Mouse (Mus musculus) myocyte (in vitro differentiated cells): ENCODE results near the gene Dnajc5. TPM values are rescaled to one million over a fixed set of nuclear protein-coding genes. Genes with fewer than 3 reads are reported as not detected.

Source experiments
- H3K27me3 ChIP-seq: one replicate; pipeline ENCODE4 v1.6.1; 2011; ENCODE audit not compliant: control insufficient read depth, insufficient read depth, insufficient read length
- H3K36me3 ChIP-seq: one replicate; pipeline ENCODE4 v1.6.1; 2011; ENCODE audit not compliant: control insufficient read depth, insufficient read depth
- H3K4me2 ChIP-seq: one replicate; pipeline ENCODE4 v1.6.1; 2011; ENCODE audit warnings: low read depth, control low read depth
- H3K4me3 ChIP-seq: one replicate; pipeline ENCODE4 v1.5.1; 2011; ENCODE audit warnings: mild to moderate bottlenecking, control low read depth, moderate library complexity
- H3K79me2 ChIP-seq: one replicate; pipeline ENCODE4 v1.6.1; 2011; ENCODE audit not compliant: control insufficient read depth, insufficient read depth
- H3ac ChIP-seq: one replicate; pipeline ENCODE4 v1.6.1; 2011; ENCODE audit not compliant: control insufficient read depth, insufficient read length
- CEBPB ChIP-seq: IDR thresholded peaks from 2 replicates; pipeline ENCODE4 v1.6.1; 2011; ENCODE audit warnings: mild to moderate bottlenecking, moderate library complexity; ENCODE audit not compliant: poor library complexity, insufficient read depth, severe bottlenecking
- E2F4 ChIP-seq: IDR thresholded peaks from one replicate; pipeline ENCODE4 v1.6.1; 2011; ENCODE audit warnings: mild to moderate bottlenecking, control low read depth, moderate library complexity; ENCODE audit not compliant: insufficient read depth
- MAX ChIP-seq: IDR thresholded peaks from one replicate; pipeline ENCODE4 v1.6.1; 2011; ENCODE audit warnings: low read depth, mild to moderate bottlenecking, control low read depth
- MYOD1 ChIP-seq, 3 experiments: IDR thresholded peaks; one replicate each; pipeline ENCODE4 v1.6.1; 2011; ENCODE audit warnings: control low read depth in 2 of 3, low read depth in 2 of 3, mild to moderate bottlenecking in 2 of 3, moderate library complexity in 1 of 3; ENCODE audit not compliant: insufficient read length in 2 of 3, control insufficient read depth in 1 of 3
- MYOG ChIP-seq, 3 experiments: IDR thresholded peaks; one replicate each; pipeline ENCODE4 v1.6.1; 2011; ENCODE audit warnings: control low read depth in 2 of 3, low read depth in 2 of 3, mild to moderate bottlenecking in 2 of 3; ENCODE audit not compliant: insufficient read length in 2 of 3, control insufficient read depth in 1 of 3, insufficient read depth in 1 of 3
- POLR2A ChIP-seq: IDR thresholded peaks from one replicate; pipeline ENCODE4 v1.6.1; 2011; ENCODE audit warnings: low read depth, mild to moderate bottlenecking, control low read depth, moderate library complexity; ENCODE audit not compliant: insufficient read length
- POLR2AphosphoS2 ChIP-seq: IDR thresholded peaks from one replicate; pipeline ENCODE4 v1.6.1; 2011; ENCODE audit warnings: low read depth, control low read depth; ENCODE audit not compliant: insufficient read length
- REST ChIP-seq: IDR thresholded peaks from one replicate; pipeline ENCODE4 v1.6.1; 2011; ENCODE audit warnings: mild to moderate bottlenecking, control low read depth, moderate library complexity; ENCODE audit not compliant: insufficient read depth, insufficient read length
- SRF ChIP-seq: IDR thresholded peaks from one replicate; pipeline ENCODE4 v1.6.1; 2011; ENCODE audit warnings: low read depth; ENCODE audit not compliant: control insufficient read depth, insufficient read length
- TCF12 ChIP-seq: IDR thresholded peaks from one replicate; pipeline ENCODE4 v1.6.1; 2011; ENCODE audit warnings: mild to moderate bottlenecking, control low read depth; ENCODE audit not compliant: poor library complexity, insufficient read depth, severe bottlenecking
- TCF3 ChIP-seq: IDR thresholded peaks from one replicate; pipeline ENCODE4 v1.6.1; 2011; ENCODE audit warnings: low read depth, control low read depth; ENCODE audit not compliant: insufficient read length
- USF1 ChIP-seq: IDR thresholded peaks from one replicate; pipeline ENCODE4 v1.6.1; 2011; ENCODE audit warnings: low read depth, mild to moderate bottlenecking, control low read depth, moderate library complexity
- polyA plus RNA-seq: library from polyadenylated mRNA; unstranded; fragments of >200 nt; fragmentation: generic; extraction: Trizol; gene quantifications from one replicate; pipeline ENCODE4 v1.2.1, GENCODE M21; 2012; ENCODE audit warnings: missing spikeins

Gene Dnajc5
- polyA plus RNA-seq, 1 experiment: 67.7 TPM

GRCm38 (mm10) chr2:181580131-181580772 lies 60.0 kb downstream of the Dnajc5 start:
- Histone ChIP-seq H3K79me2 (peaks cover 13% of the 10 kb centered on the region), H3K27me3 (no peaks in the 10 kb centered on the region), H3ac (peak overlapping the region; percentile 86), H3K4me3 (peak overlapping the region; percentile 50), H3K36me3 (peaks cover 4% of the 10 kb centered on the region), H3K4me2 (peak overlapping the region; percentile 89)
- TF ChIP-seq MAX (no peak), TCF12 (no peak), E2F4 (no peak), POLR2A (no peak), CEBPB (no peak), POLR2AphosphoS2 (no peak), MYOD1 (IDR thresholded peaks at IDR 0.05; ENCODE audit: control insufficient read depth in 1 of 3, insufficient read length in 2 of 3, low read depth in 2 of 3) (no peak), MYOG (IDR thresholded peaks at IDR 0.05; ENCODE audit: control insufficient read depth in 1 of 3, insufficient read depth in 1 of 3, insufficient read length in 2 of 3, low read depth in 2 of 3) (no peak)

GRCm38 (mm10) chr2:181581016-181581401 lies 60.7 kb downstream of the Dnajc5 start:
- Histone ChIP-seq H3ac (peak overlapping the region; percentile 86), H3K36me3 (peaks cover 10% of the 10 kb centered on the region), H3K4me2 (peak overlapping the region; percentile 89), H3K79me2 (peaks cover 13% of the 10 kb centered on the region), H3K27me3 (no peaks in the 10 kb centered on the region), H3K4me3 (peak overlapping the region; percentile 50)
- TF ChIP-seq CEBPB: no peak
- TF ChIP-seq MYOG (IDR thresholded peaks at IDR 0.05; ENCODE audit: control insufficient read depth in 1 of 3, insufficient read depth in 1 of 3, insufficient read length in 2 of 3, low read depth in 2 of 3): no peak
- peak; percentile 27 for TF ChIP-seq USF1
- no peak for TF ChIP-seq REST
- TF ChIP-seq TCF3: no peak
- TF ChIP-seq MAX: no peak
- peak in 1 of 3 experiments; percentile 7 for TF ChIP-seq MYOD1 (IDR thresholded peaks at IDR 0.05; ENCODE audit: control insufficient read depth in 1 of 3, insufficient read length in 2 of 3, low read depth in 2 of 3)
- no peak for TF ChIP-seq TCF12
- TF ChIP-seq POLR2A: peak; percentile 66
- TF ChIP-seq E2F4: no peak
- TF ChIP-seq SRF: peak; percentile 38
- peak; percentile 55 for TF ChIP-seq POLR2AphosphoS2

GRCm38 (mm10) chr2:181581402-181582120 lies 61.3 kb downstream of the Dnajc5 start:
- Histone ChIP-seq H3K27me3 (no peaks in the 10 kb centered on the region), H3ac (peak overlapping the region; percentile 86), H3K79me2 (peaks cover 13% of the 10 kb centered on the region), H3K4me3 (peak overlapping the region; percentile 50), H3K4me2 (peak overlapping the region; percentile 89), H3K36me3 (peaks cover 12% of the 10 kb centered on the region)
- TF ChIP-seq TCF3: no peak
- TF ChIP-seq POLR2A: peak; percentile 80
- peak; percentile 95 for TF ChIP-seq POLR2AphosphoS2

- Histone ChIP-seq H3ac (no peak overlapping the region), H3K4me3 (peak overlapping the region; percentile 50), H3K27me3 (no peaks in the 10 kb centered on the region), H3K36me3 (peaks cover 12% of the 10 kb centered on the region), H3K4me2 (peak overlapping the region; percentile 74), H3K79me2 (peaks cover 13% of the 10 kb centered on the region)
- TF ChIP-seq REST (no peak), E2F4 (no peak), CEBPB (no peak), POLR2AphosphoS2 (no peak), MYOG (IDR thresholded peaks at IDR 0.05; ENCODE audit: control insufficient read depth in 1 of 3, insufficient read depth in 1 of 3, insufficient read length in 2 of 3, low read depth in 2 of 3) (no peak), MYOD1 (IDR thresholded peaks at IDR 0.05; ENCODE audit: control insufficient read depth in 1 of 3, insufficient read length in 2 of 3, low read depth in 2 of 3) (no peak), TCF12 (no peak), SRF (no peak), TCF3 (no peak), USF1 (no peak), POLR2A (no peak), MAX (no peak)
Observed at GRCm38 (mm10) chr2:181582358-181582757, 62.1 kb downstream of the Dnajc5 start.

- Histone ChIP-seq H3K4me2 (no peak overlapping the region), H3K27me3 (no peaks in the 10 kb centered on the region), H3K4me3 (no peak overlapping the region), H3ac (no peak overlapping the region), H3K79me2 (peaks cover 11% of the 10 kb centered on the region), H3K36me3 (peaks cover 12% of the 10 kb centered on the region)
- no peak for TF ChIP-seq USF1
Observed at GRCm38 (mm10) chr2:181582939-181583338, 62.7 kb downstream of the Dnajc5 start.
